Mouse (Mus musculus): Measurements from ENCODE around the gene Dok4.

DNA sequence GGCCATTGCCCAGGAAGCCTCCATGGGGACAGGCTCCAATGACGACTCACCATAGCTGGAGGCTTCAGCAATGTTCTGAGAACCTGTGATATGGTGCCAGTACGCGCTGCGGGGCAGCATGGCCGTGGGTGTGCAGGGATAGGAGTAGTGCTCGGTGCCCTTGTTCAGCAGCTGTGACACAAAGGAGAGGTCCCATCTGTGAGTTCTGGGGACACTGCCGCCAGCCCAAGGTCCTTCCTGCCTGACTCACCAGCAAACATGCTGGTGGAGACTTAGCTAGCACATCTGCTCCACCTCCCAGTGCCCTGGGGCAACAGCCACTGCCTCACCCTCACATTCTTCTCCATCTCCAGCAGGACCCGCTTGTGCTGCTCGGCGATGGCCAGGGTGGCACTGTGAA, 10.8 kb downstream of the Dok4 start:
- TF ChIP-seq CTCF (IDR thresholded peaks at IDR 0.05; ENCODE audit: low read depth, low read length): no peak
- TF ChIP-seq GATA1 (IDR thresholded peaks at IDR 0.05; ENCODE audit: borderline replicate concordance, low read length): no peak
- no peak for TF ChIP-seq TAL1 (conservative IDR thresholded peaks at IDR 0.05; ENCODE audit: low read depth, low read length)
- no peak for TF ChIP-seq POLR2AphosphoS5 (IDR thresholded peaks at IDR 0.05; ENCODE audit: insufficient replicate concordance, low read depth, low read length)
